Mouse (Mus musculus) heart, adult 9 months (tissue): Measurements from ENCODE around the gene Hibch.

Experiments used
- DNase-seq, 2 experiments: peaks; one replicate each; pipeline ENCODE4 v3.0.0; 2022; ENCODE audit warnings: low spot score in 2 of 2

Gene Hibch

DNA sequence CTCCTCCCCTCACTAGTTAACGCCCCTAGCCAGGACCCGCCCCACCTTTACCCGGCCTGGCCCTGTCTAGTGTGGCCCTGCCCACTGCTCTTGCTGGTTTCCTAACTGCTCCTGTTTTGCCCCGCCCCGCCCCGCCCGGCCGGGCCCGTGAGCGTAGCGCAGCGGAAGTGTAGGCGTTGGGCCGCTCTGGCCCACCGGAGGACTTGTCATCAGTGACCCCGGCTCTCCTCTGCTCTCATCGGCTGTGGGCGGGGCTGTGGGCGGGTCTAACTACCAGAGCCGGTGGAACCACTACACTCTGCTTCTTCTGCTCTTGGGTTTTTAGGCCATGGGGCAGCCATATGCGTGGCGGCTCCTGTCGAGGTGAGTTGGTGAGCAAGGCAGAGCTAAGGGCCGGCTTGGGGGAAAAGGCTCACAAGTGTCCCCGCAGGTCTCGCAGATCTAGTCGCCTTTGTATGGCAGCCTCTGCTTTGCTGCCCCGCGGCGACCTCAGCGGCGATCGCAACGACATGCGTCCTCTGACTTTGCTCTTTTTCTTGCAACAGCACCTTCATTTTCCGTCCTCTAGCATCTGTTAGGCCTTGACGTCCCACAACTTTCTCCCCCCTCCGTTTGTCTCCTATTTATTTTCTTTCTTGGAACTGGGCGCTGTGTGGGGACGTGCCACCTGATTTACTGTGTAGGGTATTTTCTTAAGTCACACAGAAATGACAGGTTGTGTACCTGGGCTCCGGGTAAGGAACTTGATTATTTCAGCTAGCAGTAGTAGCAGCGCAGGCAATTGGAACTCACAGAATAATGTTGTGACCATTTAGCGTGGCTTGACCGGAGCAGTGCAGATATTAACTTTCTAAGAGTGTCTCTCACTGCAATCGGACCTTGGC lies at the start of gene Hibch:
Gene Hibch (plus strand): TSS at position 148 of the 884 bp plus-strand sequence.
- peak; percentile 100 for DNase-seq

DNA sequence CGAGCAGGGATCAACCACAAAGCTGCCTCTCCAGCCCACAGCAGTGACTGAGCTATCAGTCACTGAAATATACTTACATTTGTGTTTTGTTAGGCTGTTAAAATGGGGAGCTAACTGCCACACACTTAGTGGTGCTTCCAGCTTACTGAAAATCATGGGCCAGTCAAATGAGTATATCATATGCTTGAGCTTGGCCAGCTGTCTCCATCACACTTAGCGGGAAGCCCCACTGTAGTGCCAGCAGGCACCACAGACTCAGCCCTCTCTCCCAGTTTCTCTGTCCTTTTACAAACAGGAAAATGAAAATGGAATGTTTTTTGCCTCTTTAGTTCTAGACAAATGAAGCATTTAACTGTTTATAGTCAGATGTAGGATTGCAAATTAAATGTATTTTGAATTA lies 48.8 kb upstream of the Hibch start:
- DNase-seq = no peak

DNA sequence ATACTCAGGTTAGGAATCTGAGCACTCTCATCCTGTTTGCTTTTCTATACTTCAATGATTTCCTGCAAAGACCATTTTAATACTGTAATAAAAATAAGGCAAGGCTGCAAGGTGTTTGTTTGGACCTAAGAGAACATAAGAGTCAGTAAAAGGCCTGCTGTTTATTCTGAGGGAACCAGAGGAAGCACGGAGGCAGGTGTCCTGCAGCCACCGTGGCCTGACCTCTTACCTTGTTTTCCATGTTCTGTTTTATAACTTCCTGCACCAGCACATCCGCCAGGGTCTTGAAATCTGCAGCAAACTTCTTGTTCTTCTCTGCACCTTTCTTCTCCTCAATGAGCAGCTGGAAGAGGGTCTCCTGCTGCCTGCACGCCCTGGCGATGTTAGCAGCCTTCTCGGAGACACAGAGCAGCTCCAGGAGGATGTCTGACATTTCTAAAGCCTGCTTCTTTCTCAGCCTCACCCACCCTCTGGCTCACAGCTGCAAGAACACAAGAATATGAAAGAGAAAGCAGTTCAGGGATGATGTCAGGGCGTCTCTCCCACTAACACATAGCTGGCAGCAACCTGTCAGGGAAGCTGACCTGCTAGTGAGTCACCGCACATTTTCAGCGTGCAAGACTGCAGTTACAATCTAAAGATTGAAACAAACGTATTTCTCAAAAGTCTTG lies 45.5 kb upstream of the Hibch start:
- DNase-seq = peak; percentile 60 to 69

DNA sequence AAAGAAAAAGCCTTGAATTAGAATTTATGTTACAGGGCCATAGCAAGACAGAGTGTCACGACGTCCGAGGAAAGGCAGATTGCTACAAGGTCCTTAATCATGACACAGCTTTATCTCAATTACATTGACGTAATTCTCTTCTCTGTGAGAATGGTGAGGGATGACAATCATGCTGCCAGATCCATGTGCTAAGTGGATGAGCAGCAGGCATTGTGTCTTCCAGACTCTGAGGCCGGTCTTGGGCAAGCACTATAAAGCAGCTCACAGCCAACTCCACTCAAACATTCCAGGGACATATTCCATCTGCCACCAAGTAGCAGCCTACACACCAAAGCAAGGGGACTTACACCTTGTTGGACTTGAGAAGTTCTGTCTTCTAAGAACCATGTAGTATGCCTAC lies 45.0 kb upstream of the Hibch start:
- DNase-seq = no peak

DNA sequence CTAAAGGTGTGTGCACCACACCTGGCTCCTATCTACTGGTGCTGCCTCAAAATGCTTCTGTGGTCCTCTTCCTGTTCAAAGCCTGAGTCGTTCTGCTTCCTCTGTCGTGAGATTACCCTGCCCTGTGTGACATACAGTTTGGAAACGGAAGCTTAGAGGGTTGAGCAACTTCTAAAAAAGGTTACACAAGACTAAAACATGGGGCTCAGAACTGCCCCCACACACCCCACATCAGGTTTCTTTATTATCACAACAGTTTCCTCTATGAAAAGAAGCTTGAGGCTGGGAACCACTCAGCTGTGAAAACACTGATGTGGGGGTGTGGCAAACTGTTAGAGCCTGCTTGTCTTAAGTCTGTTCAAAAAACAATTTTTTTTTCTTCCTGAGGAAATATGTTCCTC lies 44.4 kb upstream of the Hibch start:
- DNase-seq = peak; percentile 36 to 53

DNA sequence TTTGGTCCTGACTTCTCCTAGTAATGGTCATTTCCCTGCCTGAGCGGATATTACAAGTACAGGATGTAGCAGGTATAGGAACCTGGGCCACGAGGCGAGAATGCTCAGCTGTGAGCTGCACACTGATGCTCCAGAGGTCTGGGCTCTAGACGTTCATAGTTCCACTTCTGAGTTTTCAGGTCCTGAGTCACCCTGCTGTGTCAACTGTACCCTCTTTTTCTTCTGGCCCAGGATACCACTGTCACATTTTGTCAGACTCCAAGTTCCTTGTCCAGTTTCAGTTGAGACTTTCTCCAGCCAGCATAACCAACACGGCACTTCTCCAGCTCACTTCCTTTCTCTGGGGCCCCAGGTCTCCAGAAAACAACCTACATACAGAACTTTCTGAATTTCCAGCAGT lies 43.1 kb upstream of the Hibch start:
- DNase-seq = no peak

DNA sequence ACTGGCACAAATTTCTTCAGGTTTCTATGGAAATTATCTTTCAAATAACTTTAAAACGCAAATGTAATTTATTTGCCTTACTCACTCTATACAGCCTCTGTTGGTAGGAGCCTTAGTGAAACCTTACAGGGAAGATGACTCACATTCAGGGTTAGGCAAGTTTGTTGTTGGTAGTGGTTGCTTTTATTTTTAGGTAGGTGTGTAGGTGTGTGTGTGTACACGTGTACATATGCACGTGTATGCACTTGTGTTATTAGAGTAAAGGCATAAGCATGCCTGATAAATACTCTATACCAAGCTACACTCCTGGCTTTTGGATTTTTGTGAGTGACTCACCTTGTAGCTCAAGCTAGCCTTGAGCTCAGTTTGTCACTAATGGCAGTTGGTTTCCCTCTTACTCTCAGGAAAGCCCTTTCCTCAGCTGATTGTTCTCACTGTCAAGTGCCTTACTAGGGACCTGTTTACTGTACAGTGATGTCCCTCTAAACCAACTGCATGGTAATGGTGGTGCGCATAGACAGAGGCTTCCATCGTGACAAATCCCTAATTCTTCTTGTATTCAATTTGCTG lies 42.2 kb upstream of the Hibch start:
- DNase-seq = no peak

DNA sequence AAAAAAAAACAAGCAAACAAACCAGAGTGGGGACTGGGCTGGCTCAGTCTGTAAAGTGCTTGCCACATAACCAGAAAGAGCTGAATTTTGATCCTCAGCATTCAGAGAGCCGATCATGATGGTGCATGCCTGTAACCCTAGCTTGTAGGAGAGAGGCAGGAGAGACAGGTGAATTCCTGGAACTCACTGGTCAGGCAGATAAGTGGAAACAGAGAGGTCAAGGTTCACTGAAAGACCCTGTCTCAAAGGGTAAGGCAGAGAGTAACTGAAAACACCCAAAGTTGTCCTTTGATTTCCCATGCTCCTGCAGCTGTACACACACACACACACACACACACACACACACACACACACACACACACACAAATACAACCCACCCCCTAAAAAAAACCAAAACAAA lies 39.7 kb upstream of the Hibch start:
- no peak for DNase-seq

DNA sequence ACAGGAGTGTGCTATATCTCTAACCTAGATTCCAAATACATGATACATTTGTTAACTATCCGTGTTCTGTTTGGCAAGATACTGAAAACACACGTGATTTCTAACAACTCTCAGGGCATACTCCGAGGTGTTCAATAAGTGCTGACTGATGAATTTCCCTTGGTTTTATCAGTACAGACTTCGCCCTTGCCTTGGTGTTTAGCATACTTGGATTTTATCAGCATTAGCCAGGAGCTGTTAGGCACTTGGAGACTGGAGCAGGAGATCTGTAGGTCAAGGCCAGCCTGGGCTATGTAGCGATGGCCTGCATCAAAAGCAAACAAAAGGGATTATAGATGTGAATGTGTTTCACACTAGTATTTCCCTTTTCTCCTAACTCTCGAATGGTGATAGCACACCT lies 36.3 kb upstream of the Hibch start:
- DNase-seq = no peak

DNA sequence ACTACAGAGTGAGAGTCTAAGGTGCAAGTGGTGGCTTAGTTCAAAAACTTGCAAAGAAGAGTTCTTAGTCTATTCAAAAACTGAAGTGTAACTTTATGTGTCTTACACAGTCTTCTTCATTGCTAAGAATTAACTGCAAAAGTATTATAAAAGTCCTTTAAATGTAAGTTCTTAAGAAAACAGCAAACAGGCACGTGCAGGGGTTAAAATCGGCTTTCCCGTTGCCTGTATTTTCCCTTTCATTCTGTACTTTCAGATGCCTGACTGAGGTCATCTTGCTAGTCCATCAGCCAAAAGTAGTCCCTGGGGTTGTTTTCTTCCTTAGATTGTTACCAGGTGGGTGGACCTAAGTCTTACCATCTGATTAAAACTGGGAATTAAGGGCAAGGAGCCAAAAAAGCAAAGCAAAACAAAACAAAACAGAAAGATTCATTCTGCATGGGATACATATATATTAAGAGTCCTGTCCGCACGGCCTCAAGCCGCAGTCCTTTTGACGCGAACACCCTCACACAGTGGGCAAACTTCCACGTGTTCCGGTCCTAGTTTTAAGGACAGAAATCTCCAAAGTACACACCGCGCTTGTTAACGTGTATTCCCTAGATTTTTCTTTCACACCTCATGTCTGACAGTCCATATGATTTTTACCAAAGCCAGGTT lies 28.4 kb upstream of the Hibch start:
- peak; percentile 59 to 71 for DNase-seq

DNA sequence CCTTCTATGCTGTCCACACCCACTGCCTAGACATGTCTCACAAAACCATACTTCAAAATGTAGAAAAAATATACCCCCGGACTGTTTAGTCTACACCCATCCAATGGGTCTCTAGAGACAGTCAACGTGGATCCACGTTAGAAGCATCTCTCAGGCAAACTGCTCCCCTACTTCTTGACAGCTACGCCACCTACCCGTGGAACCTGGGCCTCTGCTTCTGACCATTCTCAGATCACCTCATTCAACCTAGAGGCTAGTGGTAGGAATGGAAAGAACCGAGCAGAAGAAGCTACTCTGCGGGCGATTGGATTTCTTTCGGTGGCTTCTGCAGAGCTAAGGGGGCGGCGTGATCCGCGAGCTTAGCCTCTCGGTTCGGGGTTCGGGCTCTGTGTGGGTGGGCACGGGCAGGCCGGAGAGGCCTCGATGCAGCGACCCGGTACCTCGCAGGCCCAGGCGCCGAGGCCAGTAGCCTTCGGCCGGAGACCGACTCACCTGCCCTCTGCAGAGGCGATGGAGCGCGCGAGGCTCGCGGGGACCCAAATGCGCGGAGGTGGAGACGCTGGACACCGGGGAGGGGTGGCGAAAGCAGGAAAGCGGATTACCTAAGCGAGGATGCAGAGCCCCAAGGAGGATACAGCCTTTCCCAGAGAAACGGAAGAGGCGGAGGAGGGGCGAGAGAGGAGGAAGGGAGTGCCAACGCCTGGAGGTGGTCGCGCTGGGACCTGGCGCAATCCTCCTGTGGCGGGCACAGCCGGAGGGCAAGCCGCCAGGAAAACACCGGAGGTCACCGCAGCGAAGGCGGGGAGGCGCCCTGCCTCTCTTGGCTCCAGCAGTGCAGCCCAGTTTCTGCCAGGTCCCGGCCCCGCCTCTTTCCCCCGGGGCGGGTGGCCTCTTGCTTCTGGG lies 27.6 kb upstream of the Hibch start, which contains the start of gene Inpp1:
Gene Inpp1 (minus strand): TSS at position 779 of the 903 bp plus-strand sequence.
- peak; percentile 87 to 89 for DNase-seq

DNA sequence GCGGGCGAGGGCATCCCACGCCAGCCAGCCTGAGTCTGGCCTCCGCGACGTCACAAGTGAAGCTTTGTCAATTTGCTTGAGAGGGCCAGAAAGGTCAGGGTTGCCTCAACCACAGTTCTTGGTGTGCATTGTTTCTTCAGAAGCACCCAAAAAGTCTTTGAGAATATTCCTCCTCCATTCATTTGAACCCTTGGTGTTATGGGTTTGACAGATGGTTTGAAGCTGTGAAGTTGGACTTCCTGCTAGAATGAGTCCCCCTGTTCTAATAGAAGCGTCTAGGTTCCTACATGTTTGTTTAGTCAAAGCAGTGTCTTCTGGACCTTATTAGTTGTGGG lies 26.9 kb upstream of the Hibch start:
- DNase-seq = no peak

DNA sequence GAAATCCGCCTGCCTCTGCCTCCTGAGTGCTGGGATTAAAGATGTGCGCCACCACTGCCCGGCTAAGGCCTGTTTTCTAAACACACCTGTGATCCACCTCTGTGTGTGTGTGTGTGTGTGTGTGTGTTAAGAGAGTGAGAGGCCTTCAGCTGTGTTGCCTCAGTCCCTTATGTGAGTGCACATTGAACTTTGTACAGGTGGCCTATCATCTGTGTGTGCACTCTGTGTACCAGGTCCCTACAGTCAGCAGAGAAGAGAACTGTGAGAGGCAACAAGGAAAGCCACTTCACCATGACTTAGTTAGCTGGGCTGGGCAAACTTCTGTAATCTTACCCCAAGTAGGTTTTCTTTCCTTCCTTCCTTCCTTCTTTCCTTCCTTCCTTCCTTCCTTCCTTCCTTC lies 5.6 kb upstream of the Hibch start:
- DNase-seq = no peak

DNA sequence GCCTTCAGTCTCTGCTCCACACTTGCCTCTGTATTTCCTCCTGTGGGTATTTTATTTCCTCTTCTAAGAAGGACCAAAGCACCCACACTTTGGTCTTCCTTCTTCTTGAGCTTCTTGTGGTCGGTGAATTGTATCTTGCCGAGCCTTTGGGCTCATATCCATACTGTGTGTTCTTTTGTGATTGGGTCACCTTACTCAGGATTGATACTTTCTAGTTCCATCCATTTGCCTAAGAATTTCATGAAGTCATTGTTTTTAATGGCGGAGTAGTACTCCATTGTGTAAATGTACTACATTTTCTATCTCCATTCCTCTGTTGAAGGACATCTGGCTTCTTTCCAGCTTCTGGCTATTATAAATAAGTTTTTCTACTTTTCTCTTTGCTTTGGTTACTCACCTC lies 375 bp upstream of the Hibch start:
- DNase-seq = no peak

DNA sequence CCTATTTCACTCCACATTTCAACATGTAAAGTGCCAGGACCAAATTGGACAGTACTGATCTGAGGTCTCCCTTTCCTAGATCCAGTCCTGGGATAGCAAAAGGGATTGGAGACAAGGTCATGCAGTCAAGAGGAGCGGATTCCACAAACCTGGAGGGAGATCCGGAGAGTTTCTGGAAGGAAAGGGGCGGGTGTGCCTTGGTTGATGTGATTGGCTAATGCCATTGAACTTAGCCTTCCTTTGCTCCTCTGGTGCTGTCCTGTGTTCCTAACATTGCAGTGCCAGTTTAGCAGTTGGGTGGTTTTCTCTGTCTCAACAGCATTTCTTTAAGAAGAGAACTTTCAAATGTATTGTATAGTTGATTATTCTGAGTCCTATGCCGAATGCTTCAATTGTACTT lies 1.8 kb downstream of the Hibch start:
- DNase-seq = no peak

DNA sequence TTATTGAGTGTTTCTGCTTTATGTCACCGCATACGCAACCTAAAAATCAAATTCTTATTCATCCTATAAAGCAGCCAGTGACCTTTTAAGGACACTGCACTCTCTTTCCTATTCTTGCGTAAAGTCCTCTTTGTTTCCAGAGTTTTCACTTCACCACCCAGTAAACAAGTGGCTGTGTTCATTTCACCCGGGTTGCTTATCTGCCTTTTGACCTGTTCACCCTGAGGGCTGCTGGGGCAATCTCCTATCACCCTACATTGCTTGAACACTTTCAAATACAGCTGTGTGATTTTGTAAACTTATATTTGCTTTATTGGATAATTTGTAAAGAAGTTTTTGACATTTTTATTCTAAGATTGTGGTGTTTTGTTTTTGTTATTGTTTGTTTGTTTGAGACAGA lies 4.7 kb downstream of the Hibch start:
- DNase-seq = no peak

DNA sequence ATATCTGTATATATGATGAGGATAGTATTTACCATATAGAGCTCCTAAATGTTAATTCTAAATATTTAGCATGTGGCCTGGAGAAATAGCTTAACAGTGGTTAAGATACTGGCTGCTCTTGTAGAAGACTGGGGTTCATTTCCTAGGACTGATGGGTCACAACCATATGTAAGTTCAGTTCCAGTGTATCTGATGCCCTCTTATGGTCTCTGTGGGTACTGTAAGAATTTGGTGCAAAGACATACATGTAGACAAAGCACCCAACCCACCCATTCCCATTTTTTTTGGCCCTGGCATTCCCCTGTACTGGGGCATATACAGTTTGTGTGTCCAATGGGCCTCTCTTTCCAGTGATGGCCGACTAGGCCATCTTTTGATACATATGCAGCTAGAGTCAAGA lies 9.3 kb downstream of the Hibch start:
- peak in 1 of 2 experiments; percentile 29 for DNase-seq

DNA sequence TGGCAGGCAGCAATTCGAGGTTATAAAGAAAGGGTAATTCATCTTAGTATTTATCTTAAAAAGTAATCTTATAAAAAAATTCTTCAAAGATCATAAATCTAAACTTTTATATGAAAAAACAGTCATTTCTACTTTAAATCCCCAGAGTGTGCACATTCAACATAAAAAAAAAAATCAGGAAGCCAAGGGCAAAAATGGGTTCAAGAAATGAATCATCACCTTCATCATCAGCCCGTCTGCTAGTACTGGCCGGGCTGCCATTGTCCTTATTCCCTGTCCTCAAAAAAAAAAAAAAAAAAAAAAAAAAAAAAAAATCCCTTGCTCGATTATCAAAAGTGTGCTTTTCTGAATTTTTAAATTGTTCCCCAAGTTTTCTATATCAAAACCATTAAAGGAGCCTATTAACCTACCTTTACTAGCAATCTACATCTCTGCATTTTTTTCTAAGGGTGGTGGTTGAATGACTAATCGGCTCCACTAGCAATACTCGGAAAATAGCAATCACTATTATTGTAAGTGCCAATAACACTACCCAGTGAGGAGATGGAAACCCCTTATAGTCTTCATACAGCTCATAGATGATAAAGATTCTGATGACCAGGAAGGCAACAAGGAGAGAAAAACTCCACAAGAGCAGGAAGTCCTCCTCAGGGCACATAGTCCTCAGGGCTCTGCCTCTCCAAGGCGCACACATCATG lies 11.3 kb downstream of the Hibch start:
- no peak for DNase-seq

DNA sequence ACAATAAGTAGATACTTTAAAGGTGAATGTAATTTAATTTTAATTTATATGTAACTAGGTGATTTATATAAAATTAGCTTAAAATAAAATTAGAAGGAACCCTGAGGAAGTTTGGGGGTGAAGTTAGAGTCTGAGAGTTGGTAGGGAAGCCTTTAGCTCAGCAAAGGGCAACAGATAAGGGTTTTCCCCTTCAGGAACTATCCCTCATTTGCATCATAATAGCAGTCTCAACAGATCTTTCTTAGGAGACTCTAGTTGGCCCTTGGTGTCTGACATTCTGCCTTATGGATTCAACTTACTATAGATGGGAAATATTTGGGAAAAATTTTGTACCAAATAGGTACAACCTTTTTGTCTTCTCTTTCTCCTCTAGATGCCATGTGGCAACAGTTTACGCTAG lies 19.5 kb downstream of the Hibch start:
- no peak for DNase-seq

DNA sequence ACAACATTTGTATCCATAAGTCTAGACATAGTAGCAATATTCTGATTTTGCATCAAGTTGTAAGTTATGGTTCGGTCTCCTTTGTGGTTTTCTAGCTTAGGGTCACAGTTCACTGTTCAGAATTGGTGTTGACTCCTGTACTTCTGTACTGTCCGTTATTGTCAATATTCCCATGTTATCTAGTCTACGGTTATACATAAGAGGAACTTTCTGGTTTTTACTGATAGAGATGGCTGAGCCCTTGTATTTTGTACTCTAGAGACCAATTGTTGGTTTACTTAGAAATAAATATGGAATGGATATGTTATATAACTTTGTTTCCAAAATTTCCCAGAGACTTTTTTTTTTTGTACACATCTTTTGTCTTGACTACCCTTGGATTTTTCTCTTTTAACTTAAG lies 21.3 kb downstream of the Hibch start:
- no peak for DNase-seq

DNA sequence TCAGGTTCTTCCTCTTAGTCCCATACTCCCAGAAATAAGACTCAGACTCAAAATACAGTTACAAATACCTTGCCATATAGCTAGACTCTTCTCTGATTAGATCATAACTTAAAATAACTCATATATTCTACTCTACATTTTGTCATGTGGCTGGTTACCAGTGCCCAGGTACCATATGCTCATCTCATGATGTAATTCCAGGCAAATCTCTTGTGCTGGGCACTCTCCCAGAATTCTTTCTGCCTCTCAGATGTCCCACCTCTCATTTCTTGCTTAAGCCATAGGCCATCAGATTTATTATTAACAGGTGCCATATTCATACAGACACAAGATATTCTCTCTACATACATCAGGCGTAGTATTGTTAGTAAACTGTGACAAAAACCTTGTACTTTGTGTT lies 23.1 kb downstream of the Hibch start:
- DNase-seq = no peak
